Mouse (Mus musculus): ENCODE results near the gene Gdpd5.

Gdpd5 gene

DNA sequence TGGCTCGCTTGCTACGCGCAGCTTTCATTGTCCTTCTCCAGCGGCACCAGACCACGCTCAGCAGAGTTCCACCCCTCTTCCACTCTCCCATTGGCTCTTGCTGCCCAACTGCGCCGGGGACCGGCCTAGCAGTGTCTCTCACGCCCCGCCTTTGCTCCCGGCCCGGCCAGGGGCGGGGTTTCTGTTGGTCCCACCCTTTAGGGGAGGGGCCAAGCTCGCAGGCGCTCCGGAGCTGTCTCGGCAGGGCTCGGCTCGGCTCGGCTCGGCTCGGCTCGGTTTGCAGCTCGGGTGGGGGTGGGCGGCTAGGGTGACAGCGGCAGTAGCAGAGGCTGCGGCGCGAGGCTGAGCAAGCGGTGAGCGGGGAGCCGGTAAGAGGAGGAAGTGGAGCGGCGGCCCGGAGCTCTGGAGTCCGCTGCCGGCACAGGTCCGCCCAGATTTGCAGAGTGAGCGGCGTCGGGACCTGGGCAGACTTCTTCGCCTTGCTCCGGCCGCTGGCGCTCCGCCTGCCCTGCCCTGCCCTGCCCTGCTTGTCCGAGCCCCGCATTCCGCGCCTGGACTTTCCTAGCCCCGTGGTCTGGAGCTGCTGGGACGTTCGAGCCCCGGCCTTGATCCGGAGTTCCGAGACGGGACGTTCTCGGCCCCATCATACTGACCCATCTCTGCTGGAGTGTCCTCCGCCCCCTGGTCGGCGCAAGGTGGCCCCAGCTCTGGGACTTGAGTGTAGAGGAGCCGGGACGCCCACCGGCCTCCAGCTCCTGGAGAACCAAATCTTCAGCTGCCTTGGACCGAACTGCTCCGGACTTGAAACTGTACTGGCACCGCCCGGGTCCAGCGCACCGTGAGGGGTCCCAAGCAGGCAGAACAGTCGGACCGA lies at the start of gene Gdpd5:
Gene Gdpd5 (plus strand): TSS at position 201 of the 874 bp plus-strand sequence.
- DNase-seq (ENCODE audit: low spot score in 2 of 2) = peak; percentile 99 to 100

DNA sequence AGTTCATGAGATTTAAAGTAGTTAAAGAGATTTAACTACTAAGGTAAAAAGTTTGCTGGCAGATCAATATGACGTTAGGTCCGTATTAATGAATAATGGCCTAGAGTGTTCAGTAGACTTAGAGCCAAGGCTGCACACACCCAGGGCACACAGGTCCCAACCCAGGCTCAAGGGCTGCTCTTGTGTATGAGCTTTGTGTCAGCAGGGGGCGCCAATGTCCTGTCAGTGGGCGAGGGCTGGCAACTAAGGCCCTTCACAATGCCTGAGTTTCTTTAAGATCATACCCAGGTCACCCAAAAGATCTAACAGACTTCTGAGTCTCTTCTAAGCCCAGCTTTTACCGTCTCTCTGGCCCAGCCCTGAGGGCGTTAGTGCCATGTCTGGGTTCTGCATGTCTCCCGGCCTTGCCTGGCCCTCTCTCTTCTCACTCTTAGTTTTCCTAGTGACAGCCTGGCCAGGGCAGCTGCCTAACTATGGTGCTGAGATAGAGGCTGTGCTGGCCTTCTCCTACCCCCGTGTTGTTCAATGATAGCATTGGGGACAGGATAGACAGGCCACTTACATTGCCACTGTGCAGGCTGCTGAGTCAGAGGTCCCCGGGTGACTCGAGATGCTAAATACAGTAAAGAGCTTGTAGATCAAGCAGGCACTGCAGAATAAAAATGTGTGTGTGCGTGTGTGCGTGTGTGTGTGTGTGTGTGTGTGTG lies 48.3 kb upstream of the Gdpd5 start:
- peak; percentile 72 to 90 for DNase-seq (ENCODE audit: low spot score in 2 of 2)

DNA sequence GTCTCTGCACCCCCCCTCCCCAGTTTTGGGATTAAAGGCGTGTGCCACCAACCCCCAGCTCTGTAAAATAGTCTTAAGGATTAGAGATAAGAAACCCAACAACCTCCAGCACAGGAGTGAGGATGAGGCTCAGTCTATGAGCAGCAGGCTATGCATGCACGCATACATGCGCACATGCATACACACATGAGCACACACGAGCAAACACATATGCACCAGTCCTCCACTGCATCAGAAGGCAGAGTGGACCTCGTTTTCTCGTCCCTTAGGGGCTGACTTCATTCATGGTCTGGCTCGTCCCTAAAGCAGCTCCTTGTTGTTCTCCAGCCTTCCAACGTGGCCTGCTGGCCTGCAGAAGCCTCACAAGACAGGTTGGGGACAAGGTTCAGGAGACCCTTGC lies 40.5 kb upstream of the Gdpd5 start:
- no peak for DNase-seq (ENCODE audit: low spot score in 2 of 2)

DNA sequence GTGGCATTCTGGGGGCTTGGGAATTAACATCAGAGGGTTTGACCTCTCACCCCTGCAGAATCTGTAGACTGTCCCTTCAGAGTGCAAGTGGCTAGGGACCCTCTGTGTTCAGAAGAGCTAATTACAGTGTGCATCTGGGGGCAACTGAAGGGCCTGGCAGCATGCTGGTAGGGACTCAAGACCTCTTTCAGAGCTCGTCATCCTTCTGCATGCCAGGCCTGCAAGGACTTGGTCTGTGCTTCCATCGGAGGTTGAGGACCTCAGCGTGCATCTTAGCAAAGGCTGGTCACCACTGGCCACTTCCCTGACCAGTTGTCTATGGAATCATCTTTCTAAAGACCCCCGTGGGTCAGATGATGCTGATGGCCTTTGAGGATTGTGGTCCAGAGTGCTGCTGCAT lies 37.6 kb upstream of the Gdpd5 start:
- DNase-seq (ENCODE audit: low spot score in 2 of 2) = no peak

DNA sequence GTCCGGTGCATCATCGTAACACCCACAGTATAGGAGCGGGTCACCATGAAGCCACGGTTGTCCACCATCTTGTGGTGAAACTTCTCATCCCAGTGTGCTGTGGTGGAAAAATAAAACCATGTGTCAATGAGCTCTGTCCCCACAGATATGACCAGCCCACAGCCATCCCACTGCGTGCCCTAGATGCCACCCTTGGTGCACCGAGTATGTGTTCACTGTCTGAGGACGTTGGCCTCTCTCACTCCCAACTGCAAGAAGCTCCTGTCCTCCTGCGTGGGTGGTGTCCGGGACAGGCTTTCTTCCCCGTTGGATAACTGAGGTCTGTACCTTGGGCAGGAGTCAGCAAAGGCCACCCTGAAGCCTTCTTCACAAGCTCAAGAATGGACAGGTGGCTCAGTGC lies 33.9 kb upstream of the Gdpd5 start:
- DNase-seq (ENCODE audit: low spot score in 2 of 2) = no peak

DNA sequence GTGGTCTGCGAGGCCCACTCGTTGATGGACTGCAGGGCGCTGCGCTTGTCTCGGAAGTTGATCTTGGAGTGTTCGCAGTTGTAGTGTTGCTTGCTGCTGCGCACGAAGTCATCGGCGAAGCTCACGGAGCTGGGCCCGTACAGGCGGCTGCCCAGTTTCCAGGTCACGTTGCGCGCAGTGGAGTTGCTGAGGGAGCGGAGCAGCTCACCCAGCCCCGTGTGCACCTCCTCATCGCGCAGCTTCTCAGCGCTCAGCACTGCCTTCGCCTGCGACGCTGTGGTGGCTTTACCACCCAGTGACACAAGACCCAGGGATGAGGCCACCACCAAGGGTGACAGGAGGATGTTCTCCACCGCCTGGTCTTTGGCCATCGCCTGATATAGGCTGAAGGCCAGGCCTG lies 32.3 kb upstream of the Gdpd5 start:
- no peak for DNase-seq (ENCODE audit: low spot score in 2 of 2)

DNA sequence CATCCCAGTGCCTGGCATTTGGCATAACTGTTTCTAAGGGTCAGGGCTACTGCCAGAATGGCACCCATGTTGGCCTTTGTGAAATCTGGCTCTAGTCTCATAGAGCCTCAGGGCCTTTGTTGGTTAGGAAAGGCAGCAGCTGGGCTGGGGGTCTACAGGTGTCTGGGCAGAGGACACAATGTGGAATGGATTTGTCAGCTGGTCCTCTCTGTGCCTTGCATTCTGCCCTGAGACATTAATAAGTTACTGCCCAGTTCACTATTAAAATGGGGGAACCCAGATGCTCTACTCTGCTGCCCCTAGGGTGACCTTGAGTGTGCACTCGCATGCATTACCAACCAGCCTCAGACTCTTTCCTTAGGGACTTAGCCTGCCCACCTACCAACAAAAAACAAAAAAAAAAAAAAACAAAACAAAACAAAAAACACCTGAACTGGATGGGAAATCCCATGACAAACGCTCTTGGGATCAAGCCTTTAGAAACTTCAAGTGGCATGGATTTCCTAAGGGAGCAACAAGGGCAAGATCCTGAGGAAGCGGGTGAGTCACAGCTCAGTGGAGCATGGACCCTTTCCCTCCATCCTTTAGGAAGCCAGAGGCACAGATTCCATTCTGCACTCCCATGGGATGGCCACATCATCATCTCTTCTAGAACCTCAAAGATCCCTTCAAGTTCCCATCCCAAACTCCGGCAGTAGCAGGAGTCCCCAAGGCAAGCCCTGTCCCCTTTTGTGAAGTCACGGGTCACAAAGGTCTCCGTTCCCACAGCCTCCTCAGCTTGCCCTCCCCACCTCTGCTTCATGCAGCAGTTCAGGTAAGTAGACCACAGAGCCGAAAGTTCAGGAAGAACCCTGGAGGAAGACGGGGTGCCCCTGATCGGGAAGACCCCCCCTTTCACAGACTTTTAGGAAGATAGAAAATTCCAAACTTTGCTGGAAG lies 31.2 kb upstream of the Gdpd5 start:
- no peak for DNase-seq (ENCODE audit: low spot score in 2 of 2)

DNA sequence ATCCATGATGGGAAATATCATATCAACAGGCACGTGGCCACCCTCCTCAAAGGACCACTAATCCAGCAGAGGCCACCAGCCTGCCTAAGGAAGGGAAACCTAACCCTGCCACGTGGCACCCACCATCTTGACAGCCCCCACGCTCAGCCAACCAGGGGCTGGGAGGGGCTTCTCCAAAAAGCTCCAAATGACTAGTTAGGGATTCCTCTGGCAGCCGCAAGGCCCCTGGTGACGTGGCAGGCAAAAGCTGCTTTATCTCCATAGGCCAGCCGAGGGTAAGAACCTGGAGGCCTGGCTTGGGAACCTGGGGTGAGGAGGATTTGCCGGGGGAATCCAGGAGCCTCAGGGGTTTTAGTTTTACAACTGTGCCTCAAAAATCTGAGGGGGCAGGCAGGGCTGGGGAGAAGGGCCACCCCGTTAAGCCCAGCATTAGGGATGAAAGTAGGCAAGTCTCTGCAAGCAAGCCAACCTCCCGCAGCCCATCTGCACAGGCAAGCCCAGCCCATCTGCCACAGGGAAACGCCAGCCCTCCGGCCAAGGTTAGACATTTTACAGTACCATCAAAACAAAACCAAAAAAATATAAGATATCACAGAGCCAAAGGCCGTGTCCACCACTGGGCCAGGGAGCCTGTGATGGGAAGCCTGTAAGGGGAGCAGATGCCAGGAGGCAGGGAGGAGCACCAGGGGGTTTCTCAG lies 30.0 kb upstream of the Gdpd5 start:
- DNase-seq (ENCODE audit: low spot score in 2 of 2) = peak in 1 of 2 experiments; percentile 59

DNA sequence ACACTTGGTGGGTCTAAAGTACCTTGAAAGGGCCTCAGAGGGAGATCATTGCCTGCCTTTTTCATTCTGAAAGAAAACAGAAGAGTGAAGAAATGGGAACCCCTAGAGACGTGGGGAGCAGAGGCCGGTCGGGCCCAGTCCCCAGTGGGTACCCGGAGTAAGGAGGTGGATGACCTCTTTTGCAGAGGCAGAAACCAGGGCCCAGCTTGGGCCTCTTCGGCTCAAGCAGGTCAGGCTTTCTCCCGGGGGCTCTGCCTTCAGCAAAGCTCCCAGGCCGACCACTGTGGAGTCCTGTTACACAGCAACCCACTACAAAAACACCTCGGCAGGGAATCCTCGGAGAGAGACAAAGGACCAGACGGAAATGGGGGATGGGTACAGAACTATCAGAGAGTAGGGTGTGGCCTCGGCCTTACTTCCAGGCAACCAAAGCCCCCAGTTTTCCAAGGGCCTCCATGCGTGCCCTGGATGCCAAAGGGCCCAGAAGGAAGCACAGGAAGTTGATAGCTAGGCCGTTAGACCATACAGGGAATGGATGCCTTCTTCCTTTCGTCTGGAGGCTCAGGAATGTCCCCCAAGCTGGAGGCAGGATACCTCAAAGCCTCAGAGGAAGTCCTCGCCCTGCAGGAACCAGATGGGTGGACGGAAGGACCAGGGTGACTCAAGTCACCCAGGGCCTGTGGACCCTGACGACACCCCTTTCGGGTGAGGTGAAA lies 29.3 kb upstream of the Gdpd5 start:
- DNase-seq (ENCODE audit: low spot score in 2 of 2) = no peak

DNA sequence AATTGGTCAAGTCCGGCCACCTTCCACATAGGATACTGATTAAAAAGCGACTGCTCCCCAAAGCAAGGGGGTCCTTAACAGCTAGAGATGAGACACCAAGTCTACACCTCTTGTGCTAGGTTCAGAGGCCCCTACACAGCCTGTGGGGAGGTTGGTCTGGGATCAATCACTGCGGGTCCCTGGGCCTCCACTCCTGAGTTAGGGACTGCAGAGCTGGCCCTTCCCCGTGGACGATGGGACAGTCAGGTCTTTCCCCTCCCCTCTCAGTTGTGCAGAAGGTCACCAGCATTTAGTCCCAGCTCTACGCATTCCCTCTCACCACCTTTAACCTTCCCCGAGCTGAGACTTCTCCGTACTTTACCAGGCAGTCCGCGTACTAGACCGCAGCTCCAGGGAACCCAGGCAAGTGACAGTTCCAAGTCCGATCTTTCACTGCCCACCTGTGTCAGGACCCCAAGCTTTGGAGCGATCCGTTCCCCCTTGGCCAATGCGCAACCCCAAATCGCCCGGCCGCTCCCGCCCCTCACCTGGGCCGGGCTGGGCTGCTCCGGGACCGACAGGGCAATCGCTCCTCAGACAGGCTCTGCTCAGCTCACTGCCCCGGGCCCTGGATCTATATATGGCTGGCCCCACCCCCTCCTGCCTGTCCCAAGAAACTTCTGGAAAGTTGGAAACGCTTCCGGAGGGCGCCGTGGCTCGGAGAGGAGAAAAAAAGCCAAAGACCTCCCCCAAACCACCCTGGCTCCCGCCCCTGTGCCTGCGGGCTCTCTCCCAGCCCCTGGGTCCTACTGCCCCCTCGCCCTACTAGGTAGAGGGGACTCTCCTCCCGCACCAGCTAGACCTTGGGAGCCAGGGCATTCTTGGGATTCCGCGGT lies 28.5 kb upstream of the Gdpd5 start, which contains the start of gene Serpinh1:
Gene Serpinh1 (minus strand): TSS at position 714 of the 875 bp plus-strand sequence.
- DNase-seq (ENCODE audit: low spot score in 2 of 2) = peak; percentile 93 to 94

DNA sequence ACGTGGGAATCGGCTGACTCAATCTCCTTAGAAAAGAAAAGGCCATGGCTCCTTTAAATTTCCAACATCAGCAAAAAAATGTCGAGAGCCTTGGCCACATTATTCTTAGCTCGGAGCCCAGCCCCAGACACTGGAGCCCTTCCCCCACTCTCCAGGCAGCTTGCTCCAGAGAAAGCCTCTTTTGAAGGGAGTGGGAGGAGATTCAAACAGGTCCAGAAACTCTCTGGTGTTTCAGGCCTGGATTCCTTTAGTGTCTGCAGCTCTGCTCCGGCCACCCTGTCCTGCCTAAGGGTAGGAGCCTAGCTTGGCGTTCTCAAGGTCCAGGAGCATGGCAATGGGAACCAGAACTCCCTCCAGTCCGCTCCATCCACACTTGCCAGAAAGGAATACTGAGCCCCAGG lies 25.5 kb upstream of the Gdpd5 start:
- peak; percentile 82 to 83 for DNase-seq (ENCODE audit: low spot score in 2 of 2)

DNA sequence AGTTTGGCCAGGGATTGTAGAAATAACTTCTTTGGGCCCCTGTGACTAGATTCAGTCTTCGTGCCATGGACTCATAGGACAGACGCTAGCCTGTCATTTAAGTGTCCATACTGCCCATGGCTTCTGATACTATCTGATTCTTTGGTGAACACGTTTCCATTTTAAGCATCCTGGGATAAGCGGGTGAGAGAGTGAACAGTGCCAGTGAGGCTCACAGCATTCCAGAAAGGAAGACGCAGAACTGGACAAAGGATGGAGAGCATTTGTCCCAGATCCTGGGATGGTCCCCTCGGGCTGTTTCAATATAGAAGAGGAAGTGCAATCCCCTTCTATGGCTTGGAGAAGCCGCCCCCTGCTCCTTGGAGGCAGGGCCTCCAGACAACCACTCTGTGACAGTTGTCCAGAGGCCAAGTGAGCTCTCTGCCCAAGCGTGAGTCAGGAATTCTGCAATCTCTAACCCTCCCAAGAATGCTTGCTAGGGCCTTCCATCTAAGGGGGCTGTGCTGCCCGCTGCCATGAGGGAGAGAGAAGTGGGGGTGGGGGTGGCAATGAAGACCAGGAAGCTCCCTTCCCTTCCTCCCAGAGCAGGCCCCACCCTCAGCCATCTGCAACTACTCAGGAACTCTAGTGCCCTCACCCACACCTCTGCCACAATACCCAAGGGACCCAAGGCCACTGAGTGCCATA lies 24.8 kb upstream of the Gdpd5 start:
- DNase-seq (ENCODE audit: low spot score in 2 of 2) = peak in 1 of 2 experiments; percentile 75

DNA sequence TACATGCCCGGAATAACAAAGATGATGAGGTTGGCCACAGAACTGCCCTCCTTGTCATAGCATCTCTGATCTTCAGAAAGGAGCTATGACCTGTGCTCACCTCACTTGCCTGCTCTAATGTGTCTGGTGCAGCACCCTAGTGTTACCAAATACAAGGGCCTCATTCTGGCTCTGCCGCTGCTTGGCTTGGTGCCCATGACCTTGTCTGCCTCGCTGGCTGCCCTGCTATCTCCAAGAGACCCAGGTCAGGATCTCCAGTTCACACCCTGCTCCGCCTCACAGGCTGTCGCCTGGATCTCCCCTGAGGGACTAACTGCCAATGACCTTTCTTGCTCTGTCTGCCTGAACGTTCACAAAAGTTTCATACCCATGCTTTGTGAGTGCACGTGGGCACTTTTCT lies 24.0 kb upstream of the Gdpd5 start:
- no peak for DNase-seq (ENCODE audit: low spot score in 2 of 2)

DNA sequence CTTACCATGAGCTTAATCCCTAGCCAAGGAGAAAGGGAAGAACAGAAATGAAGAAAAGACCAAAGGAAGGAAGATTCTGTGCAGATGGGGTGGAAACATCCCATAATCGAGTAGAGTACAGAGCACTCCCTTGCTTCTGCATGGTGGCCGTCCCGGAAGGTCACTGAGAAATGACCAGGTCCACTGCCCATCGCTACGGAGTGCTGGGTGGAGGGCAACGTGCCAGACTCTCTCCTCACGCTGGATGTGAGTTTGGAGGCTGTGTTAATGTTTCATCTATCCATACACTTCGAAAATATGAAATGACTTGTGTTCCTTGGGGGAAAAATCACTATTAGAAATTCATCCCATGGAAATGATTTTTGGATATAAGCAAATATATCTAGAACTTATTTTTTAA lies 22.8 kb upstream of the Gdpd5 start:
- DNase-seq (ENCODE audit: low spot score in 2 of 2) = no peak

DNA sequence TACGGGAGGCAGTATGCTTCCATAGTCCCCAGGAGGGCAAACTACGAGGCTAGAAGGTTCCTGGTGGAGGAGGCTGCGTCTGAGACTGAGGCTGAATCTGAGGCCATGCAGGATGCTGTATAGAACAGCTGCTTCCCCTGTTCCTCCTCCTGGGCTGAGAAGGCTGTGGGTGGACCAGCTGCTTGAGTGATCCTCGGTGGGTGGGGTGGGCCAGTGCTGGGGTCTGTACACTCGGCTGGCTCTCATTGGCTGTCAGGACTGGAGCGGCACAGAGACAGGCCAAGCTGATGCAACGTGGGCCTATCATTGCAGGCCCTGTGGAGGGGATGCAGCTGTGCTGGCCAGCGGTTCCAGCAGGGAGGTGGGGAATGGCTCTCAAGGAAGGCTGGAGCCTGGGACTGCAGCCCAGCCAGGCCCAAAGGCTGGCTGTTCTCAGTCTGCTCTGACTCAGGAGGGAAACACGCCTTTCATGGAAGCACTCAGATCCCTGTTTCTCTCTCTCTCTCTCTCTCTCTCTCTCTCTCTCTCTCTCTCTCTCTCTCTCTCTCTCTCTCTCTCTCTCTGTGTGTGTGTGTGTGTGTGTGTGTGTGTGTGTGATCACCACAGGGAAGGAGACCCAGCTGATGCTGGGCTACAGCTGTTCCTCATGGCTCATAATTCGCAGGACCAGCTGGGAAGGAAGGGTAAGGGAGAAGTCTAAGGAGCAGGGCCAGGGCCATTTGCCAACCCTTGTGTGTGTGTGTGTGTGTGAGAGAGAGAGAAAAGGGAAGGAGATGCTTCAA lies 21.0 kb upstream of the Gdpd5 start:
- peak; percentile 87 to 92 for DNase-seq (ENCODE audit: low spot score in 2 of 2)

DNA sequence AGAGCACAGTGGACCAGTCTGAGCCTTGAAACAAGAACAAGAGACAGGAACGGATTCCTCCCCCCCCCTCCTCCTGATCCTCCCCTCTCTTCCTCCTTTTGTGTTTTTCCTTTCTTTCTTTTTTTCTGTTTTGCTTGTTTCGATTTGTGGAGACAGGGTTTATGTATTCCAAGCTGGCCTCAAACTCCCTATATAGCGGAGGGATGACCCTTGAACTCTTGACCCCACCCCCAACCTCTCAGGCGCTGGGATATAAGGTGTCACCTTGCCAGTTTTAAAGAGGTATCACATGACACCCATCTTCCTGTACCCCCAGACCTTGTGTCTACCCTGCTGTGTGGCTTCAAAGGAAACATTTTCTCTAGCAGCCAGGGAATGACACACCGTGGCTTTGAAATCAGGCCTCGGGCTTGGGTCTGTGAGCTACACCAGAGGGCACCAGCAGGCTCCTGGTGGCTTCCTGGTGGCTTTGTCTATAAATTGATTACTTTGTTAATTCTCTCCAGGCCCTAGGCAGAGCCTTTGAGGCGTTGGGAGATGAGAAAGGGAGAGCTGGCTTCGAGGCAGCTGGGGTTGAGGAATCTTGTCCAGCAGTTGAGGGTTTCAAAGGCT lies 20.3 kb upstream of the Gdpd5 start:
- no peak for DNase-seq (ENCODE audit: low spot score in 2 of 2)

DNA sequence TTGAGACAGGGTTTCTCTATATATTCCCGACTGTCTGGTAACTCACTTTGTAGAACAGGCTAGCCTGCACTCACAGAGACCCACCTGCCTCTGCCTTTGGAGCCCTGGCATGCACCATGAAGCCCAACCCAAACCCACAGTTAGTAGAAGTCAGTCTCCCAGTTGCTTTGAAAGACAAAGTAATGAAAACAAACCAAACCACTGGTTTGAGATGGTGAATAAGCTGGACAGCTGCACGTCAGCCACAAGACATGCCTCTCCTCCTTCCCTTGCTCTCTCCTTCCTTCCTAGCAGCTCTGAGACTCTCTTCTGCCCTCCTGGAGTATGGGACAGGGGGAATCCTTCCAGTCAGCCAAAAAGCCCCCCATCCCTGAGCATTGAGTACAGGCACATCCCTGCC lies 19.1 kb upstream of the Gdpd5 start:
- DNase-seq (ENCODE audit: low spot score in 2 of 2) = no peak

DNA sequence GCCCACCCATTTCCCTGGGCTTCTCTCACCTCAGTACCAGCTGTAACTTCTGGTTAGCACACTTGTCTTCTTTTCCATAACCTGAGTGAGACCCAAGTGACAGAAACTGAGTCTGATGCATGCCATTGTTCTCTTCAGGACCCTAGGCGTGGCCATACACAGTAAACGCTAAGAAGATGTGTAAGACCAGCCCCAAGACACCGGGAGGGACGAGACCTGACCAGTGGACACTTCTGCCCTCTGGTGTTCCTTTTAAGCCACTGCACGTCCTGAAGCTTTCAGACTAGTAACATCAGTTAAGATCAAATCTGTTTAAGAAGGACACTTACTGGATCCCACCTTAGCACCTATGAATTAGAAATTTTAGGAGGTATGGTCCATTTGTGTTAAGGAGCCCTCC lies 16.1 kb upstream of the Gdpd5 start:
- DNase-seq (ENCODE audit: low spot score in 2 of 2) = peak in 1 of 2 experiments; percentile 59
